Comparison of ENCODE assay signal across 18 mouse cellular contexts in genomic region chr10:86878721-86879120, GRCm38 (mm10).
"Had no signal": no experiment of that assay in that cellular context is flagged by ENCODE, and none has a peak within 500 bp of the region (broad histone marks: within the 10 kb centered on the region; RNA-seq: fewer than 3 reads in every experiment).

No protein-coding gene starts in this region.

- H3K27ac ChIP-seq: intestine, embryonic 15.5 days; kidney, postnatal 0 days; limb, embryonic 15.5 days; liver, embryonic 15.5 days; midbrain, embryonic 10.5 days; neural tube, embryonic 12.5 days had no signal

- H3K27me3 ChIP-seq: intestine, embryonic 15.5 days; limb, embryonic 15.5 days; liver, embryonic 15.5 days; neural tube, embryonic 12.5 days had no signal

- H3K9me3 ChIP-seq: intestine, embryonic 15.5 days; limb, embryonic 15.5 days; liver, embryonic 15.5 days; midbrain, embryonic 10.5 days; neural tube, embryonic 12.5 days had no signal

- H3K36me3 ChIP-seq: intestine, embryonic 15.5 days; limb, embryonic 15.5 days; liver, embryonic 15.5 days; midbrain, embryonic 10.5 days; neural tube, embryonic 12.5 days had no signal

- H3K4me2 ChIP-seq: intestine, embryonic 15.5 days; limb, embryonic 15.5 days; liver, embryonic 15.5 days; lung, embryonic 14.5 days; neural tube, embryonic 12.5 days had no signal

- DNase-seq: layer of hippocampus, adult 9-11 months; layer of hippocampus, postnatal 36 days; lung, embryonic 14.5 days; lung, postnatal 10 days; lung, postnatal 4 days; midbrain, embryonic 14.5 days; retina, postnatal 1 day; right cerebral cortex, postnatal 4 days; spleen, adult 18-20 months; thymus, adult 18-20 months; thymus, postnatal 14 days had no signal

- ATAC-seq: intestine, embryonic 15.5 days had no signal

- H3K4me1 ChIP-seq: intestine, embryonic 15.5 days; limb, embryonic 15.5 days; liver, embryonic 15.5 days; midbrain, embryonic 10.5 days; neural tube, embryonic 12.5 days had no signal

- H3K9ac ChIP-seq: intestine, embryonic 15.5 days; limb, embryonic 15.5 days; liver, embryonic 15.5 days; lung, embryonic 14.5 days; neural tube, embryonic 12.5 days had no signal

- H3K4me3 ChIP-seq: intestine, embryonic 15.5 days; limb, embryonic 15.5 days; liver, embryonic 15.5 days; midbrain, embryonic 10.5 days; myocyte; neural tube, embryonic 12.5 days had no signal
